Mouse (Mus musculus) MEL (cell line): ENCODE data around the gene Casp2. TPM values are rescaled to one million over a fixed set of nuclear protein-coding genes. Genes with fewer than 3 reads are reported as not detected.

ENCODE experiments used
- DNase-seq: peaks from one replicate; pipeline ENCODE4 v3.0.0; 2011; ENCODE audit warnings: low read depth, low spot score
- H3K27ac ChIP-seq: 2 replicates; pipeline ENCODE4 v1.5.1; 2012; ENCODE audit warnings: low read depth, mild to moderate bottlenecking, control low read depth, low read length, moderate library complexity; ENCODE audit not compliant: control insufficient read depth
- H3K27me3 ChIP-seq, 2 experiments: fragments of 150-350 bp in 1 of 2; sonication (generic) in 1 of 2; 2 replicates each; pipeline ENCODE4 v1.6.1; 2012; ENCODE audit warnings: low read length in 2 of 2, mild to moderate bottlenecking in 2 of 2, improper control_type of control experiment in 1 of 2, moderate library complexity in 1 of 2; ENCODE audit not compliant: insufficient read depth in 2 of 2, control insufficient read depth in 1 of 2
- H3K36me3 ChIP-seq, 2 experiments: 2 replicates each; pipeline ENCODE4 v1.6.1; 2012 to 2014; ENCODE audit warnings: low read length in 2 of 2, improper control_type of control experiment in 1 of 2, inconsistent platforms in 1 of 2, mild to moderate bottlenecking in 1 of 2; ENCODE audit not compliant: insufficient read depth in 2 of 2, control insufficient read depth in 1 of 2
- H3K4me1 ChIP-seq, 2 experiments: fragments of 150-350 bp in 1 of 2; sonication (generic) in 1 of 2; 2 replicates each; pipeline ENCODE4 v1.6.1; 2012; ENCODE audit warnings: low read length in 2 of 2, improper control_type of control experiment in 1 of 2, mild to moderate bottlenecking in 1 of 2; ENCODE audit not compliant: insufficient read depth in 2 of 2, control insufficient read depth in 1 of 2
- H3K4me3 ChIP-seq, 2 experiments: fragments of 150-350 bp in 1 of 2; sonication (generic) in 1 of 2; 2 replicates each; pipeline ENCODE4 v1.5.1; 2012; ENCODE audit warnings: low read depth in 2 of 2, low read length in 2 of 2, mild to moderate bottlenecking in 2 of 2, moderate library complexity in 2 of 2, control low read depth in 1 of 2, improper control_type of control experiment in 1 of 2; ENCODE audit not compliant: control insufficient read depth in 1 of 2, insufficient read depth in 1 of 2
- H3K79me2 ChIP-seq: 2 replicates; pipeline ENCODE4 v1.6.1; 2012; ENCODE audit warnings: mild to moderate bottlenecking, low read length, moderate library complexity; ENCODE audit not compliant: control insufficient read depth, poor library complexity, insufficient read depth
- H3K9ac ChIP-seq: 2 replicates; pipeline ENCODE4 v1.6.1; 2012; ENCODE audit warnings: low read depth, mild to moderate bottlenecking, control low read depth, low read length, moderate library complexity; ENCODE audit not compliant: control insufficient read depth, poor library complexity, severe bottlenecking
- H3K9me3 ChIP-seq: fragments of 150-350 bp; sonication (generic); replicated peaks from 2 replicates; pipeline ENCODE4 v1.6.1; 2012; ENCODE audit warnings: mild to moderate bottlenecking, low read length, improper control_type of control experiment, moderate library complexity; ENCODE audit not compliant: insufficient read depth
- CHD2 ChIP-seq: IDR thresholded peaks from 2 replicates; pipeline ENCODE4 v1.6.1; 2011; ENCODE audit warnings: low read length, improper control_type of control experiment
- E2F4 ChIP-seq: IDR thresholded peaks from 2 replicates; pipeline ENCODE4 v1.6.1; 2011; ENCODE audit warnings: low read depth, low read length, improper control_type of control experiment, borderline replicate concordance
- ELF1 ChIP-seq: IDR thresholded peaks from 2 replicates; pipeline ENCODE4 v1.6.1; 2014; ENCODE audit warnings: low read depth, mild to moderate bottlenecking, inconsistent platforms, low read length, improper control_type of control experiment, moderate library complexity
- EP300 ChIP-seq, 2 experiments: IDR thresholded peaks; 2 replicates each; pipeline ENCODE4 v1.6.1; 2011; ENCODE audit warnings: improper control_type of control experiment in 2 of 2, low read length in 2 of 2, low read depth in 1 of 2, mild to moderate bottlenecking in 1 of 2
- HCFC1 ChIP-seq: IDR thresholded peaks from 2 replicates; pipeline ENCODE4 v1.6.1; 2012; ENCODE audit warnings: low read depth, mild to moderate bottlenecking, inconsistent platforms, low read length, improper control_type of control experiment, moderate library complexity
- KAT2A ChIP-seq: conservative IDR thresholded peaks from 2 replicates; pipeline ENCODE4 v1.6.1; 2012; ENCODE audit warnings: low read depth, low read length, improper control_type of control experiment, inconsistent platforms
- MAX ChIP-seq: IDR thresholded peaks from 2 replicates; pipeline ENCODE4 v1.6.1; 2011; ENCODE audit warnings: low read length, improper control_type of control experiment
- MEF2A ChIP-seq: IDR thresholded peaks from 2 replicates; pipeline ENCODE4 v1.6.1; 2014; ENCODE audit warnings: low read depth, mild to moderate bottlenecking, inconsistent platforms, low read length, improper control_type of control experiment; ENCODE audit not compliant: poor library complexity, insufficient replicate concordance, severe bottlenecking; ENCODE audit errors: extremely low read depth
- MXI1 ChIP-seq: IDR thresholded peaks from 2 replicates; pipeline ENCODE4 v1.6.1; 2011; ENCODE audit warnings: mild to moderate bottlenecking, low read depth, low read length, improper control_type of control experiment
- MYB ChIP-seq: IDR thresholded peaks from 2 replicates; pipeline ENCODE4 v1.6.1; 2011; ENCODE audit warnings: mild to moderate bottlenecking, low read depth, low read length, improper control_type of control experiment
- NELFE ChIP-seq: IDR thresholded peaks from 2 replicates; pipeline ENCODE4 v1.6.1; 2011; ENCODE audit warnings: low read depth, low read length, improper control_type of control experiment
- NRF1 ChIP-seq: IDR thresholded peaks from 2 replicates; pipeline ENCODE4 v1.6.1; 2014; ENCODE audit warnings: low read depth, mild to moderate bottlenecking, inconsistent platforms, low read length, improper control_type of control experiment, moderate library complexity; ENCODE audit not compliant: poor library complexity, insufficient read depth, severe bottlenecking
- POLR2AphosphoS2 ChIP-seq: IDR thresholded peaks from 2 replicates; pipeline ENCODE4 v1.6.1; 2011; ENCODE audit warnings: low read length, improper control_type of control experiment
- POLR2AphosphoS5 ChIP-seq: IDR thresholded peaks from 2 replicates; pipeline ENCODE4 v1.6.1; 2012; ENCODE audit warnings: low read depth, borderline replicate concordance, mild to moderate bottlenecking, inconsistent platforms, low read length, moderate library complexity, mixed read lengths
- TAL1 ChIP-seq: IDR thresholded peaks from 2 replicates; pipeline ENCODE4 v1.6.1; 2012; ENCODE audit warnings: mild to moderate bottlenecking, inconsistent platforms, low read length, moderate library complexity, mixed read lengths
- TBP ChIP-seq: IDR thresholded peaks from 2 replicates; pipeline ENCODE4 v1.8.0; 2011; ENCODE audit warnings: low read depth, low read length, improper control_type of control experiment
- USF1 ChIP-seq: IDR thresholded peaks from 2 replicates; pipeline ENCODE4 v1.6.1; 2014; ENCODE audit warnings: low read depth, mild to moderate bottlenecking, inconsistent platforms, low read length, improper control_type of control experiment, moderate library complexity
- ZMIZ1 ChIP-seq: IDR thresholded peaks from 2 replicates; pipeline ENCODE4 v1.6.1; 2012; ENCODE audit warnings: low read depth, mild to moderate bottlenecking, inconsistent platforms, low read length, improper control_type of control experiment, moderate library complexity
- ZNF384 ChIP-seq: IDR thresholded peaks from 2 replicates; pipeline ENCODE4 v1.6.1; 2012; ENCODE audit warnings: low read depth, mild to moderate bottlenecking, inconsistent platforms, low read length, improper control_type of control experiment
- polyA plus RNA-seq, 2 experiments: library from polyadenylated mRNA; stranded (reverse) in 1 of 2; unstranded in 1 of 2; fragments of >175 nt in 1 of 2; fragments of >200 nt in 1 of 2; gene quantifications; 2 replicates each; pipeline versions ENCODE4 v1.2.1 to v1.2.4; 2012; ENCODE audit warnings: low replicate concordance in 2 of 2, low read depth in 1 of 2; ENCODE audit not compliant: insufficient read length in 2 of 2, insufficient read depth in 1 of 2, missing spikeins in 1 of 2
- total RNA-seq: library from RNA; depleted of rRNA; stranded (reverse); fragments of 300-350 nt; gene quantifications from 2 replicates; pipeline ENCODE4 v1.2.3, GENCODE M21; 2012

Gene Casp2
- total and polyA plus RNA-seq, 3 experiments: 21.3 to 42.3 TPM; not detected in 1

- TF ChIP-seq USF1 (no peak), ELF1 (no peak), HCFC1 (no peak), TBP (no peak), NRF1 (no peak), MXI1 (no peak), KAT2A (no peak), POLR2AphosphoS2 (no peak), ZMIZ1 (no peak), MAX (no peak), MYB (0 out of 2 replicates have a peak, but pooled peaks have one; percentile 29), MEF2A (no peak), EP300 (IDR thresholded peaks at IDR 0.05; ENCODE audit: low read depth in 1 of 2, low read length in 2 of 2) (no peak), NELFE (no peak), ZNF384 (peak; percentile 91), E2F4 (no peak)
These were observed 37.3 kb upstream of the Casp2 start (continued) for GRCm38 (mm10) chr6:42227240-42228101.

DNA sequence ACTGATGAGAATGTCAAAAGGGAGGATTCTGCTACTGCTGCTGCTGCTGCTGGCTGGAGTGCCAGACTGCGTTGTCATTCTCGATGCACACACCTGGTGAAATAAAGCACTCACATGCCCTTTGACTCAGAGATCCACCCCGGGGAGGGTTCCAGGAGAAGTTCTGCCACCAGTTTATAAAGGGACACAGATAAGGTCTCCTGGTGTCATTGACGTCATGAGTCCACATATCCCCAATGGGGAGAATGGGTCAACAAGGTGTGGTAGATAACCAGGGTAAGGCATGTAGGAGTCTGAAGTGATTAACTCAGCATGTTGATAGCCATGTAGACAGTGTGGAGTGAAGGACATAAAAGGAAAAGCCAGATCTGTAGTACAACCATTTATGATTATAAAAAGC lies 35.2 kb upstream of the Casp2 start:
- H3K9me3 ChIP-seq: no peaks in the 10 kb centered on the region
- H3K4me1 ChIP-seq: no peaks in the 10 kb centered on the region
- TF ChIP-seq USF1: no peak
- no peak for TF ChIP-seq POLR2AphosphoS5
- no peak for TF ChIP-seq ELF1
- no peak for TF ChIP-seq MAX
- no peak for TF ChIP-seq CHD2
- TF ChIP-seq TAL1: no peak
- DNase-seq: no peak
- H3K27ac ChIP-seq: no peak overlapping the region
- no peak overlapping the region for H3K9ac ChIP-seq
- H3K79me2 ChIP-seq: no peaks in the 10 kb centered on the region
- H3K27me3 ChIP-seq: peaks cover 0 to 2% of the 10 kb centered on the region in 2 experiments; a peak in 2 of 4 replicates
- no peak overlapping the region for H3K4me3 ChIP-seq
- H3K36me3 ChIP-seq: no peaks in the 10 kb centered on the region
